Mouse (Mus musculus) thymus, postnatal 14 days (tissue): ENCODE data around the gene Clk3.
A peak's percentile ranks its signal among the peaks of the same experiment; 100 is the strongest.

Experiments used
- DNase-seq: peaks from one replicate; pipeline ENCODE4 v3.0.0; 2021

The Clk3 gene

DNA sequence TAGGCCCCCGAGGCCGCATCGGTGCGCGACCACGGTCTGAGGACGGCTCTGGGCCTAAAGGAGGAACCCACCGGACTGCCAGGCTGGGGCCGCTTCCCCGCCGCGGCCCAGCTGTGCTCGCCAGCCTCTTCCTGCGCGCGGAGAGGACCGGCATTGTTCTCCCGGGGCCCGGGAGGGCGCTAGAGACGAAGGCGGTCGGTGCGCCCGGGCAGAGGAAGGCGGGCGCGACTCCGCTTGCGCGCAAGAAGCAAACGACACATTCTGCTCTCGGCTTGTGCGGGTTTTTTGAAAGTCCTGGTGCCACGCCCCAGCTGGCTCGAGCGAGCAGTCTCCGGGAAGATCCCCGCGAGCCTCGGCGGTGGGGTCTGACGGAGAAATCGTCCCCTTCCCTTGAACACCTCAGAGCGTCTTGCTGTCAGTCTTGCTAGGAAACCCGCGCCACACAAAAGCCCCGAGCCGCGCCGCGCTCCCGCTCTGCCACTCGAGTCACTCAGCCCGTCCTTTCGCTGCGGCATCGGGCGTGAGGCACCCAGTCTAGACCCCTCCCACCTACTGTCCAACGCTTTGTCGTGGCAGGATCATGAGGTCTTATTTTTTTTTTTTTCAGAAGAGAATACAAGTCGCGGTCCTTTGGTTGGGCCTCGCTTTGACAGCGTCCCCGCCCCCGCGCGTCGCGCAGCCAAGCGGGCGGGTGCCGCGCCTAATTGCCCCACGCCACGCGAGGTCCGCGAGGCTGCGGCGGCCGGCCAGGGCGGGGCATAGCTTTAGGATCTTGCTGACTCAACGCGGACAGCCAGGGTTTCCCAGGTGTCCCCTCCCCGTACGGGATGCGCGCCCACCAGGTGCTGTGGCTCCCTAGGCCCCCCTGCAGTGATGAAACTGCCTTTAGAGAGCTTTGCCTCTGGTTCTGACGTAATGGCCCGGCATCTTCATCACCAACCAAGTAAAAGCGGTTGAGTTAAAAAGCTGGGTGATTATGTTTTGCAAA, at the start of gene Clk3:
Clk3 (minus strand) TSS at position 497 of the 988 bp plus-strand sequence.
- DNase-seq = peak; percentile 84

DNA sequence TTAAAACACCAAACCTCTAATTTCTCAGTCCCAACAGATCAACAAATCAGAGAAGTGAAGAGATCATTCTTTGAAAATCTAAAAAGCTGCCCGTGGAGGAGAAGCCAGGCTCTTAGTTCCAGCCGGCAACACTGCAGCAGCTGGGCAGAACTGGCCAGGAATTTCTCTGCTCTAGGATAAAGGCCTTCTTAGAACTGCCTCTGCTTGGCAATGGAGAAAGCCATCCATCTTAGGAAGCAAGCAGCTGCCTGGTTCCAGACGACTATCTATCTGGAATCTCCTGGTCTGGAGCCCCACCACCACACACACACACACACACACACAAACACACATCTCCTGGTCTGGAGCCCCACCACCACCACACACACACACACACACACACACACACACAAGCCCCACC, 49.2 kb upstream of the Clk3 start:
- DNase-seq = no peak

DNA sequence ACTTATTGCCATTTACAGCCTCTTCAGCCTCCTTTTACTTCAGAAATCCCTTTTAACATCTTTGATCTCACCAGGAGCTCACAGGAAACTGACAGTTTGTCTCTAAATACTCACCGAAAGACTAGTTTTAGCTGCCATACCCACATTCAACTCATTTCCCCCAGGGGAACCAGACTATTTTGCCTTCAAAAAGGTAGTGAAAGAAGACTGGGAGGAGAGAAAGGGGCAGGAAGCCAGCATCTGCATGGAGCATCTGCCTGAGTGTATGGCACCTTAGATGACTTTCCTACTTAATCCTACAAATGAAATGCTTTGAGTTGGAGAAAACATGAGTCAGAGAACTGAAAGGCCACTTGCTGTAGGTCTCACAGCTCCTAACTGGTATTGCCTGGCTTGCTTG, 48.4 kb upstream of the Clk3 start:
- DNase-seq = peak; percentile 44

DNA sequence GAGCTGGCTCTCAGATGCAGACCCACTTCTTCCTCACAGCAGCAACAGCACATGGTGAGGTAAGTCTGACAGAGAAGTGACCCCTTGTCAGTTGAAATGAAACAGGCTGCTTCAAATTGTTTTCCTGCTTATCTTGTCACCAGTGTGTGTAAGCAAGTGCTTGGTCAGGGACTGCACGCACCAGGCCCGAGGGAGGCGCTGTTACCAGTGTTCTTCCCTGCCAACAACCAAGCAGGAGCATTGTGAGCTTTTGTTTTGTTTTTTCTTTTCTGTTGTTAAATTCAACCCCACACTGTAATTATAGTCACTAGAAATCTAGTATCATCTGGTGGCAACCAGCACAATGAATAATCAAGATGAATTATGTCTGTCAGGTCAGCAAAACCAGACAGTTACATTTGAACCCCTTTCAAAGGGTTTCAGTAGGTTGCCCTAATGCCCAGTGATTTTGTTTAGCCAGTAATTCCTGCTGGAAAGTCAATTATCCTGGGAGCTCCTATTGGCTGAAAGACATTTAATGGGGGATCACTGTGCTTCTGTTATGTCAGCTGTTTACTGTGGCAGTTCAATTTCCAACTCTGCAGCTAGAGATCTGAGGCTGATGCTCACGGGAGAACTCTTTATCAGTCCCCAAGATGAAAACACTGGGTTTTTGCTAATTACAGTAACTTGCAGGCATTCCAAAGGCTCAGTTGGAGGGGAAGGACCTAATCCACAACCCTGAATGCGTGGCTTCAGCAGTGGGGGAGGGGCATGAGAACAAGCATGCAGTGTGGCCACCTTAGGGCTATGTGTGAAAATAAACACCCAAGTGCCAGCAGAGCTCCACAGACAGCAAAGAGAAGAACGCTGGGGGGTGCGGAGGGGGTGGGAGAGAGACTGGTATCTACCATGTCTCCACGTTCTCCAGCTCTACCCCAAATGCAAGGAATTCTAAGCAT, 46.4 kb upstream of the Clk3 start:
- peak; percentile 34 for DNase-seq

DNA sequence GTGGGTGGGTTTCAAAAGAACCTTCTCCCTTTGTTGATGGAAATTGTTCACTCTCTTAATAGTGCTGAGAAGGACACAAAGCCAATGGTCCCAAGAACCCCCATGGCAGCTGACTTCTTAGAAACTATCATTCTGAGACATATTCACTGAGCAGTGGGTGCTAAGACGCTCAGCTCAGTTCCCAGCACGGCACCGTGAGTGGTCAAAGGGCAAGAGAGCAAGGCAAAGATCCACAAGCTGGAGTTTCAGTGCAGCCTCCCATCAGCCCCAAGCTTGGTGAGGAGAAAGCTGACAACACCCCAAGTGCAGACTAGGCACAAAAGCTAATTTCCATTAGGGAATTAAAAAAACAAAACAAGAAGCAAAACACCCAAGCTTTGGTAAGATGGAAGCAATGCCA, 45.0 kb upstream of the Clk3 start:
- DNase-seq = no peak

DNA sequence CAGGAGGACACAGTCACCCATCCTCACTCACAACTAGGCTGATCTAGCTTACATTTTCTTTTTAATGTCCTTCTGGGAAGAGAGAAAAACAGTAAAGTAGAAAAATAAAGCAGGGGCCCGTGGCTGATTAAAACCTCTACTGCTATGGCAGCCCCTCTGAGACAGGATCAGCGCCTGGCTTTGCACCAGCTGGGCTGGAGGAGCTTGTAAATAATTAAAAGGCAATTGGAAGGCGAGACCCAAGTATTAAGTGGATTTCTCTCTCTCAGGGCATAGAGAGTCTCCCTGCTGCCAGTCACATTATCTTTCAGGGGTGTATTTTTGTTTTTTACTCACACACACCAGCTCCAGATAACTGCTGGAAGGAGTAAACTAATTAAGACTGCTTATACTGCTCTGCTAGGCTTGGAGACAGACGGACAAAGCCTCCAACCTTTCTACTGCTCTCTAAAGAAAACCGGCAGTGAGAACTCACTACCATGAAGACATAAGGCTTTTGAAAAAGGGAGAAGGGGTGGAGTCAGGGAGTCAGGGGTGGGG, 43.2 kb upstream of the Clk3 start:
- DNase-seq = no peak

DNA sequence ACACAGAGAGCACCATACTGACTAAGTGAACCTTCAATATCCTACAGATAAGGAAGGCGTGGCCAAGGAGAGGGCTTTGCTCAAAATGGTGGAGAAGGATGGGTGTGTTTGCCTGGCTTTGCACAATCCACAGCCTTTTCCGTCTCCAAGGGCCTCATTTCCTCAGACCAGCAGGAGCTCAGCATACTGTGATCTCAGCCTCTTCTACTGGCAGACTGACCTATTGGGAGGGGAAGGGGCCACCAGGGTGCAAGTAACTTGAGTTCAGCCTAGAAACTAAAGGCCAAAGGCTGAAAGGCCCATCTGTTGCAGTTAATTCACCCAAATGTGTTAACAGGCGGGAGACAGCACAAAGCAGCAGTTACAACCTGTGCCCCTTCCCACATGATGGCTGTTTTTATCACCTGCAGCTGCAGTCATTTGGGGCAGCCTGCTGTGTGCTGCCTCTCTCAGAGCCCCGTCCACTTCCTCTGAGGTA, 41.6 kb upstream of the Clk3 start:
- peak; percentile 70 for DNase-seq

DNA sequence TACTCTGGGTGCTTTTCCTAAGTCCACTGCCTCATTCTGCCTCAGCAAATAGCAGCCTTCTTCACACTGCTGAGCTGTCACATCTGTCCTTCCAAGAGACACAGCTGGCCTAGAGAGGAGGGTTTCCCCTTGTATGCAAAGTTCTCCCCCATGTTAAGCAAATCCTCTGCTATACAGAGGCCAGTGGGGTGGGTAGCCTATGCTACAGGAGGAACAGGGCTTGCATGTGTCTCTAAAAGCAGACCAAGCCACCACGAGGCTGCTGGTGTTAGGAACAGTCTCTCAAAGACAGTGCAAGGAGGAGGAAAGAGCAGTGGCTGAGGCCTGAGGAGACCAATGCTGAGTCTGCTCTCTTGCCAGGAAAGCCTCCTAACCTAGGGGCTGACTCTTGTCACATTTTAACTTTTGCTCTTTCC, 40.4 kb upstream of the Clk3 start:
- peak; percentile 26 for DNase-seq

DNA sequence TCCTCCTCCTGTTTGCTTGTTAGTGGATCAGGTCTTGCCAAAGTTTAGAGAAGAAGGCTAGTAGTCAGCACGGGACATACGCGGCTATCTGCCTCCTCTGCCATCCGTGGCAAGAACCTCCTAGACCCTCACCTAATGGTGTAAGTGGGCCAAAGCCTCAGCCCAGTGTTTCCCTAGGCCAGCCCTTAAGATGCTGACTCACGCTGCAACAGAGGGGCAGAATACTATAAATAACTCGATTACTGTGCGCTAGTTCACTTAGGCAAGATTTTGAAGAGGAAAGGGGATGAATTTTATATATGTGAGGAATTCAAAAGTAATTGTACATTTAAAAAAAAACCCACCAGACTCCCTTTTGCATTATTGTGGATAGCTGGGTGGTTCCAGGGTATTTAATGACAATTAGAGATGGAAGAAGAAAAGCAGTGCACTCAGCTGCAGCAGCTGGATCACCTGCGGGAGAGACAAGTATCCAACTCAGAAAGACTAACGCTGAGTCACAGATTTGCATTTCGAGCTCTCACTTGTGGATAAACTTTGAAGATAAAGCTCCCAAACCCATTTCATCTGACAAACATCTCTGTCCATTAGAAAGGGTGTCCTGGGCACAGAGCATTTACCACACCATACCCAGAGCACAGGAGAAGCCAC, 39.6 kb upstream of the Clk3 start:
- no peak for DNase-seq

DNA sequence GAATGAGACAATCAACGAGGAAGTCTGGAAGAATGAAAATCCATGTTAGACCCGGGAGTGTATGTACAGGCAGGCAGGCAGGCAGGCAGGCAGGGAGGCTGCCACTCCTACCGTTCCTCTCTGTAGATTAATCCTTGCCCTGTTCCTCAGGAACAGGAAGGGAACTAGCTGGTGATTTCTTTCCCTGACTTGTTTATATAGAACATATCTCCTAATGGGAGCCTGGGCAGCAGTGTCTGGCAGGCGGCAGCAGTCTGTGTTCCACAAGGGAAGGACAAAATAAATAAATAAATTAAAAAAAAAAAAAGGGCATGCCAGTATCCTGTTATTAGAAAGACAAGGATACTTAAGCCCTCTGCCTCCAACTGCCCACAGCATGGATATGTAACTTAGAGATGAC, 38.2 kb upstream of the Clk3 start:
- no peak for DNase-seq

DNA sequence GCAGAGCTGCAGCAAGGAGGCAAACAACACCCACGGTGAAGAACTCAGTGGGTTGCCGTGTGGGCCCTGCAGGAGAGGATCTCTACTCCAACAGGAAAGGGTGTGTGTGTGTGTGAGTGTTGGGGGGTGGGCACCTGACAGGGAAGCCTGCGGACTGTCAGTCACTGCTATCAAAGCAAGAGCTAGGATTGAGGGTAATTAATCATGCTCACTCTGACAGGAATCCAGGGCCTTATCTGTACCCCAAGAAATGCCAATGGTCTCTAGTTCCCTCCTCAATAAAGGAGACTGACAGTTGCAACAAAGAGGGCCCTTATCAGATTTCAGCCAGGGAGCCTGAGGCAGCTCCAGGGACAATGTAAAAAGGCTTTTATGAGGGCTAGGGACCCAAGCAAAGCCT, 37.4 kb upstream of the Clk3 start:
- DNase-seq = no peak

DNA sequence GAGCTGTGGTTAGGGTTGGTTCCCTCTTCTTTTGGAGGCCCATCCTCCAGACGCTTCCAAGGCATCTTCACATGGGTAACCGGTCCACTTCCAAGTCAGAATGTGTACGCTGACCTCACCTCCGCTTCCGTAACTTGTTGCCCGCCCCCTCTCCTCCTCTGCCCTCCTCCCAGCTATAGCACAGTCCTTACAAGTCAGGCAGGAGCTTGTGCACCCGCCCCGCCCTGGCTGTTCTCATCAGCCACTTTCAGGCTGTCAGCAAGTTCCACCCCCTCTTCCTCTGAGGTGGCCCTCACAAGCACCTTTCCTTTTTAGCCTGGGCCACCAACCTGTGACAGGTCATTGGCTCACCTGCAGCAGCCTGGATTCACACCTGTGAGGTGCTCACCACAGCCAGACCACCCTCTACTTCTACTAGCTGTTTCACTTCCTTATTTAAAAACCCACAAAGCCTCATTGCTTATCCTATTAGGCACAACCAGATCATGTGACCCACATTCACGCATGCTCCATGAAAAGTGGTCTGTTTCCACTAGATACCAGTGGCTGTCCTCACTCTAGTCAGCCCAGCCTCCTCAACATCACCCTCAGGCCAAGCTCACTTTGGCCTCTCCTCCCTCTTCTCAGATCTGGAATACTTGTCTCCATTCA, 34.8 kb upstream of the Clk3 start:
- DNase-seq = no peak

DNA sequence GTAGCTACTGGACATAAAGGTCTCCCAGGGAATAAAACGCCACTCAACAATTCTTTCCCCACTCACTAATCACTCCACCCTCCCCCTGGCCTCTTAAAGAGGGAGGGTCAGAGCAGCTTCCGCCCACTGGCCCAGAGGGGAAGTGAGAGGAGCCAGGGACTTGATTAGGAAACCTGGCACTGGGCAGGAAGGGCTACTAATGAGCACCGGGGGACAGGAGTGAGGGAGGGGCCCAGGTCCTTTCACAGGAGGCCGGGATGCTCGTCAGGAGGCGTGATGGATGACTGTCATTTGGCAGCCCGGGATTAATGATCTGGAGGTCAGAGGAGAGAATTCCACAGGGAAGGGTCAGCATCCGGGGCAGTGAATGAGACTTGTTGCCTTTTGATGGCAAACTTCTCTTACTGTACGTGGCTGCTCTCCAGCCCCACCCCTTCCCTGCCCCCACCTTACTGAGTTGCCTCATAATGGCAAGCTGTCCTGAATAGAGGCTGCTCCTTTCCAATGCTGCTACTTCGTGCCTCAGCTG, 33.1 kb upstream of the Clk3 start:
- DNase-seq = no peak

DNA sequence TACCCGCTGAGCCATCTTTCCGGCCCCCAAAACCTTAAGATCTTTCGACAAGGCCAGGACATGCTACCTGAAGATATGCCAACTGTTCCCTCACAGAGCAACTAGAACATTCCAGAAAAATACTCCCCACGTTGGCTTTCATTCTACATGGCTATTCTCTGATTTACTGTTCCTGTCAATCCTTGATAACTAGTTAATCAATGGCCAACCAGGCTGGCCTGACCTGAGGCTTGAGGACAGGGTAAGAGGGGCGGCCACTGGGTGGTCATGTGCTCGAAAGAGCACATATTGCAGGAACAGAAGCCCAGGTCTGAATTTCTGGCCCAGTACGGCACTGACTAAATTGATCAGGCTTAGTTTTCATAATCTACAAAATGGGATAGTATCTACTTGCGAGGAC, 31.8 kb upstream of the Clk3 start:
- DNase-seq = no peak

DNA sequence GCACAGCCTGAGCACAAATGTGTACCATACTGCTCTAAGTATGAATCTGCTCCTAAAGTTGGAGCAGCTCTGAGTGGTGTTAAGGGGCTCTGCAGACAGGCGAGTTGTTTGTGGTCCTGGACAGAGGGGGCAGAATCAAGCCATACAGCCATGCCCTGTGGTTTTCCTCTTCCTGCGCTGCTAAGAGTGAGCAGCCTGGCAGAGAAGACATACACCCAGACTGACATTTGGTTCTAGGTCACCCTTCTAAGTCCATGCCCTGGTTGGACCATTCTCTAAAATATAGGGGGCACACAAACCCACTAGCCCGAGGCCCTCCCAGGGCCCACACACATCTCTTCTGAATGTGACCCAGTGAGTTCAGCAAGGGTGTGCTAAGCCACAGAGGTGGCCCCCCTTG, 24.1 kb upstream of the Clk3 start:
- peak; percentile 55 for DNase-seq

DNA sequence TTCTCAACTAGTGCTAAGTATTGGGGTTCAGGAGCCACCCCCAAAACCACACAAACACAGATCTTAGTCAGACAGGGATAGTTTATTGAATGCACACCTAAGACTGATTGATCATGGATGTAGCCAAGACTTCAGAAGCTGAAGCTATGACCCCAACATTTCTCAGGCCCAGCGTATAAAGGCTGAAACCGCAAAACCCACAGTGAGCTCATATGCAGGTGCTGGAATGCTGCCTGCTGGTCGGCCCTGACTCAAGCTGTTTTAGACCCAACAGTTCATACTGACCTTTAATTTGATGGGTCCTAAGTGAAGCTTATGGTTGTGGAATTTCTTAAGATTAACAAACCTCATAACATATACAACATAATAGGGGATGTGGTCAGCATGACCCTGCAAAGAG, 17.0 kb upstream of the Clk3 start:
- DNase-seq = no peak

DNA sequence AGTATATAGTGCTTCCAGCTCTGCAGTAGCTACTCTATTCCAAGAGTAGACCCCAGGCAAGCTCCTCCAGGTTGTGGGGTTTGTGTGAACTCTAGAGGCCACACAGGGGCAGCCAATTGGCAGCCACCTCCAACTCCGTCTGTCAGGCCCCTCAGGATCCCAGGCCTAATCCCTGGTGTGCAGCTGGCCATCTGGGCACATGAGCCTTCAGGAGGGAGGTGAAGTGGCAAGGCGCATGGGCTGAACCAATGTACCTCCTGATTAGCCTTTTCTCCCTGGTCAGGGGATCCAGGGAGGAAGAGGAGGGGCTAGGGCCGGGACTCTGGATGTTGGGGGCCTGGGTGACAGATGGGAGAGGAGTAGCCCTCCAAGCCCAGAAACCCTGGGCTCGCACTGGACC, 10.1 kb upstream of the Clk3 start:
- no peak for DNase-seq

DNA sequence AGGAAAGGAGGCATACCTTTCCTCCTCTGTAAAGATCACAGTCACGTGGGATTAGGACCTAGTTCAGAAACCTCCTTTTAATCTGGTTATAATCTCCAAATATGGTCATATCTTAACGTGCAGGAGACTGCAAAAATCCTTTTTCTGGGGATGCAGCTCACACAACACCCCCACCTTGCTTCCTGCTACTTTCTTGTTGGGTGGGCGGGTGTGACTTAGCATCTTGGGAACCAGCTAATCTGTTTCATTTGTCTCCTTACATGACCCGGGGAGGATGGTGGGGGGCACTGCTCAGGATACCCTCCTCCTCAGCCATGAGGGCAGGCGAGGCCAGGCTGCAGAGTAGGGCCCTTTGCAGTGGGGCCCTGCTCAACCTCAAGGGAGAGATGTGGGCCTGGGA, 9.4 kb upstream of the Clk3 start:
- no peak for DNase-seq

DNA sequence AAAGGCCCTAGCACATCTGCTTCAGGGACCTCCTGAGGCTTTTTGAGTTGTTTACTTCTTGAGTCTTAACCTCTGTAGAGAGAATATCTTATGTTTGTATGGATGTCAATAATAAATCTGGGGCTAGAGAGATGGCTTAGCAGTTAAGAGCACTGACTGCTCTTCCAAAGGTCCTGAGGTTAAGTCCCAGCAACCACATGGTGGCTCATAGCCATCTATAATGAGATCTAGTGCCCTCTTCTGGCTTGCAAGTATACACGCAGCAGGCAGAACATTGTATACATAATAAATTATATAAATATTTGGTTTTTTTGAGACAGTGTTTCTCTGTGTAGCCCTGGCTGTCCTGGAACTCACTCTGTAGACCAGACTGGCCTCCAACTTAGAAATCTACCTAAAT, 8.5 kb upstream of the Clk3 start:
- peak; percentile 52 for DNase-seq

DNA sequence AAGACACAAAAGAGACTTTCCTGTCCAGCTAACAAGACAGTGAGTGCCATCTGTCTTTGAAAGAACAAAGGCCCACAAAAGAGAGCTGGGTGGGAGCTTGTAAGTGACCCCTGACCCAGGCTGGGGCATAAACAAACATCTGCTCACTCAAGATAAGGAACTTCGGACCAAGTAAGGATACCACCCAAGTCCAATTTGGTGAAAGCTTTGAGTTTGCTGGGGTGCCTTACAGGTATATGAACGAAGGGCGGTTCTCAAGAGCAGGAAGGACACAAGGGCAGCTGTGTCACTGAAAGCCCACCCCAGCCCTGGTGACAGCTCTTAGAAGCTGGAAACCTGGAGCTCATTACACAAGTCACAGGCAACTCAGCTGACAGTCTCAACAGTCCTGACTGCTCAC, 8.1 kb upstream of the Clk3 start:
- no peak for DNase-seq

DNA sequence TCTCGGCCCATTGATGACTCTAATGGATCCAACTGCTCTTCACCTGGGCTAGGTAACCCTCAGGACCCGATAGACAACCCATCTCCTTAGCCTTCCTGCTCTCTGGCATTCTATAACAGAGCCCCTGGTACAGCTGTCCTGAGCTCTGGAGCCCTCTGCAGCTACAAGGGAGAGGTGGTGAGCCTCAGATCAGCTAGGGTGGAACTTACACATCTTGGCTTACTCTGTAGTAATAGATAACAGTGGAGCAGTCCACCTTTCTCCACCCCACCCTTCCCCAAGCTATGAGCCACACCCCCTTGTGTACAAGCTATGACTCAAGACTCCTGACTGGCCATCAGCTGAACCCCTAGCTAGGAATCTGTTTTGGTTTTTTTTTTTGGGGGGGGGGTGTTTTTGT, 5.2 kb upstream of the Clk3 start:
- DNase-seq = peak; percentile 36

DNA sequence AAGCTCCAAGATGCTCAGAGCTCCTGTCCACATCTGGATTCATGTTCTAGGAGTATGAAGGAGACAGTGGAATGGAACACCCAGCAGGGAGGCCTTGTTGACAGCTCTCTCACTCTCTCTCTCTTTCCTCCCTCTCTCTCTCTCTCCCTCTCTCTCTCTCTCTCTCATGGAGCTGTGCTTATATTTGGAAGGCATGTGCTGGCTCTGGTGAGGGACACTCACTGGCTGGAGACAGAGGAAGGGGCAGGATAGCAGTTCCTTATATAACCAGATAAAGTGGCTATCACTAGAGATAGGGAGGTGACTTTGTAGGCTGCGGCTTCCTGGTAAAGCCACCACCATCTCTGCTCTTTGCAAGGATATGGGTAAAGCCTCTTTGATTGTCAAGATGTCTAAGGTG, 4.6 kb upstream of the Clk3 start:
- DNase-seq = peak; percentile 59
